Mouse (Mus musculus): ENCODE results near the gene Kdm7a.

The Kdm7a gene

DNA sequence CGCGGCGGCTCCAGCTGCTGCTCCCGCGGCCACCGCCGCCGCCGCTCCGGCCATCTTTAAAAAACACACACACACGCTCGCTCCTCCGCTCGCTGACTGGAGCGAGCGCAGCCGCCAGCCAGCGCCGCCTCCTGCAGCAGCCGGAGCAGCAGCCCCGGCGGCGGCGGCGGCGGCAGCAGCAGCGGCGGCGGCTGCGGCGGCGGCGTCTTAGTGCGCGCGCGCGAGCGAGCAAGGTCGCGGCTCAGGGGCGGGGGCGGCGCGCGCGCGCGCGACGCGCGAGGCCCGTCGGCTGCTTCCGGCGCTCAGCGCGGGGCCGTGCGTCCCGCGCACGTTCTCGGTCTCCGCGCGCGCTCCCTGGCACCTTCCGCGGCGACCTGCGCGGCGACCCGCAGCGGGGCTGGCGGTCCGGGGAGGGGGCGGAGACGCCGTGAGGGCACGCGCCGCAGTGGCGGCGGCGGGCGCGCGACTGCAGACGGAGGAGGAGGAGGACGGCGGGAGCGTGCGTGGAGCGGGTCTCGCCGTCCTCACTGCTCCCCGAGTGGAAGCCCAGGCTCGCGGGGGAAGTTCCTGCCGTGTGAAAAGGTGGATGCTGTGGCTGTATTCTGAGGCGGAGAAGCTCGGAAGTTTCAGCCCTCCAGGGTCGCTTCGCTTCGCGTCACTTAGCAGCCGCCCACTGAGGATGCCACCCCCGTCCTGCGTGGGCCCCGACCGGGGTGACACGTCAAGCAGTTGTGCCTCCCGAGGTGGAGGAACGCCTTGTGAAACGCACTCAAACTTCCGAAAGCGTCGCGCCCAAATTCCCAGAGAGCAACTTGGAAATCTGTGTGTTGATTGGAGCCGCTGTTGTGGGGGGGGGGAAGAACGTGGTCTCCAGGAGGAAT lies at the start of gene Kdm7a:
Gene Kdm7a (minus strand): TSS at position 209 of the 881 bp plus-strand sequence.
- DNase-seq (ENCODE audit: low spot score in 2 of 2), result peak; percentile 83 to 92

DNA sequence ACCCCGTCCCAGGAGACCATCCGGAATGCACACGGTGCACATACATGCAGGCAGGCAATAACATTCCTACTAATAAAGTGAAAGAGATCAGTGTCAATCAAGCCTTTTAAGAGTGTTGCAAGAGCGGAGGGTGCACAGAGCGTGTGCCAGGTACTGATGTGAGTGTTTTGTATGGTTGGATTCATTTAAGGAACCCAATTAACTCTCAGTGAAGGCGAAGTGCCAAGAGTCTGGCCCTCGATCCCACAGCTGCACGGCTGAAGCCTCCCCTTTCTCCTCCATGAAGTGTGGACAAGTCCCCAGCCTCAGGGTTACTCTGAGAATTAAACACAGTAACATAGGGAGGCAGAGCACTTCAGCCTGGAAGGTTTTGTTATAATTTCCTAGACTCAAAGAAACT lies 48.7 kb upstream of the Kdm7a start:
- DNase-seq (ENCODE audit: low spot score in 2 of 2), result no peak

DNA sequence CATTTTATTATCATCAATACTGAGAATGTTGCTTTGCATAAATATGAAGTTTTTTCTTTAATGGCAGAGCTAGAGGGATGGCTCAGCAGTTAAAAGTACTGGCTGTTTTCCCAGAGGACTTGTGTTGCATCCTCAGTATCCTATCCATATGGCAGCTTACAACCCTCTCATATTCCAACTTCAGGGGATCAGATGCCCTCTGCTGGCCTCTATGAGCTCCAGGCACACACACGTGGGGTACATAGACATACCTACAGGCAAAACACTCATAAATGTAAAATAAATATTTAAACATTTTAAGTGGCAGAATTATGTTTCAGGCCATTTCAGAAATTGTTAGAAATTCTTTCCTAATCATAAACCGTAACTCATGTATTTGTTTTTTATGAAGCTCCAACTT lies 43.5 kb upstream of the Kdm7a start:
- DNase-seq (ENCODE audit: low spot score in 2 of 2), result no peak

DNA sequence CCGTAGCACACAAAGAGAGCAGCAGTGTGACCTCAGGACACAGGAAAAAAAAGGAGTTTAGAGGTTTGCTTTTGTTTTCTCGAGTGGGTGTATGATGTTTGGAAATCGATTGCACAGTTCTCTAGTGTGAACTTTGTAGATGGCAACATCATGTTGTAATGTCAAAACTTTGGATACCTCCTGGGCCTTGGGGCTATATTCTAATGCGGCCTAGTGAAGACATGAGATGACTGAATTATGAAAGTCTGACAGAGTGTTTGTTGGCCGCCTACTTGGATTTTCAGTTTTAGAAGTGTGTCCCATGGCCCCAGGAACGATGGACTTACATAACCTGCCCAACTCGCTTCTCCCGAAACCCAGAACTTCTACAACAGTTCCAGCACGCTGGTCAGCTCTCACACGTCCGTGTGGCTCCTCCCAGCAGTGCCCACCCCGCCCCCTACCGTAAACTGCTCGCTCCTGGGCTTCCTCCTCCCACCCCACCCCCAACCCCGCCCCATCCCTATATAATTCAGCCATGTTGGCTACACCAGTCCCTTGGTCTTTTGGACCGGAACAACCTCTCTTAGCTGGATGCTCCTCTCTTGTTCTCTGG lies 42.7 kb upstream of the Kdm7a start:
- DNase-seq (ENCODE audit: low spot score in 2 of 2), result no peak

DNA sequence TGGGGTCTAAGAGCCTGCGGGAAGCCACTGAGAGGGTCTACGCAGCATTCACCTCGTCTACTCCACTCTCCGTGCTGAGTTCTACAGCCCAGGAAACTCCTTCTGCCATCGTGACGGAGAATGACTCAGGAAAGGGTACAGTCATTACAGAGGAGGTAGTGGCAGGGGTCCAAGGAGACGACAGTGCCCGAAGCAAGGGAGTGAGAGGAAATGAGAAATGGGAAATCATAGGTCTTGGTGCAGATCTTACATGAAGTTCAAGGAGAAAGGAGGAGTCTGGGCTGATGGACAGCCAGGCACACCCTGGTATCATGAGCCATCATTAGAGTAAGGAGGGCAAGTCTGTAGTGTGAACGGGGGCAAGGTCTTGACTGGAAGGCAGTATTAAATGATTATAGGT lies 37.5 kb upstream of the Kdm7a start:
- DNase-seq (ENCODE audit: low spot score in 2 of 2), result no peak

GRCm38 (mm10) chr6:39243511-39243961 lies 36.9 kb upstream of the Kdm7a start:
- no peak for DNase-seq (ENCODE audit: low spot score in 2 of 2)

DNA sequence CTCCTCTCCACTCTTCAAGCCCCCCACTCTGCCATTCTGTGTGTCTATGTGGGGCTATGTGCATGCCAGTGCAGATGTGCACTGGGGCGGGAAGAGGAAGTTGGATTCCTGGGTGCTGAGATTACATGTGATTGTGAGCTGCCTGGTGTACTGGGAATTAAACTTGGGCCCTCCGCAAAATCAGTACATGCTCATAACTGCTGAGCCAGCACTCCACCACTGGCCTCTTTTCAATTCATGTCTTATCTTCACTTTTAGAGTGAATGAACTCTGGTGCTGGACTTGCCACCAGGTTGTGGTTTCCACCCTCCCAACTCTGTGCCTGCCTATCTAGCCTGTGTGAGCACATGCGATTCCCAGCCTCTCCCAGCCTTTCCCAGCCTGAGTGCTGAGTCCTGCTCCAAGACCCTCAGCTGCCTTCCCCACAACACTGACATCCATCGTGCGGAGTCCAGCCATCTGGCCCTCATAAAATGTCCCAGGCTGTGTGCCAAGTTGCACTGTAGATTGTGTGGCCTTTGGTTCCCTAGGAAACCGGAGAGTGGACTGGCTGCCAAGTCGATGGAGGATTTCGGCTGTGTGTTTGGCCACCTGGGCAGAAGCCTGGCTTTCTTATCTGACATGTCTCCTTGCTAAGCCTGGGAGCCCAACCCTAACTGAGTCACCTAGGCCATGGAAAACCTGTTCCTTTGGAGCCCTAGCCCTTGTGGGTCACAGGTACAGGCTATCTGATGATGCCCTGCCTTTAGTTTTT lies 36.3 kb upstream of the Kdm7a start:
- DNase-seq (ENCODE audit: low spot score in 2 of 2), result no peak

- DNase-seq (ENCODE audit: low spot score in 2 of 2), result no peak
These were observed 34.9 kb upstream of the Kdm7a start for GRCm38 (mm10) chr6:39241421-39241891.

- no peak for DNase-seq (ENCODE audit: low spot score in 2 of 2)
These were observed 34.4 kb upstream of the Kdm7a start for GRCm38 (mm10) chr6:39240956-39241355.

- no peak for DNase-seq (ENCODE audit: low spot score in 2 of 2)
These were observed 31.3 kb upstream of the Kdm7a start for GRCm38 (mm10) chr6:39237887-39238286.

GRCm38 (mm10) chr6:39232617-39233016 lies 26.0 kb upstream of the Kdm7a start:
- no peak for DNase-seq (ENCODE audit: low spot score in 2 of 2)

- DNase-seq (ENCODE audit: low spot score in 2 of 2), result peak in 1 of 2 experiments; percentile 51
These were observed 24.1 kb upstream of the Kdm7a start for GRCm38 (mm10) chr6:39230664-39231063.

- DNase-seq (ENCODE audit: low spot score in 2 of 2), result no peak
These were observed 20.0 kb upstream of the Kdm7a start for GRCm38 (mm10) chr6:39226610-39226955.

DNA sequence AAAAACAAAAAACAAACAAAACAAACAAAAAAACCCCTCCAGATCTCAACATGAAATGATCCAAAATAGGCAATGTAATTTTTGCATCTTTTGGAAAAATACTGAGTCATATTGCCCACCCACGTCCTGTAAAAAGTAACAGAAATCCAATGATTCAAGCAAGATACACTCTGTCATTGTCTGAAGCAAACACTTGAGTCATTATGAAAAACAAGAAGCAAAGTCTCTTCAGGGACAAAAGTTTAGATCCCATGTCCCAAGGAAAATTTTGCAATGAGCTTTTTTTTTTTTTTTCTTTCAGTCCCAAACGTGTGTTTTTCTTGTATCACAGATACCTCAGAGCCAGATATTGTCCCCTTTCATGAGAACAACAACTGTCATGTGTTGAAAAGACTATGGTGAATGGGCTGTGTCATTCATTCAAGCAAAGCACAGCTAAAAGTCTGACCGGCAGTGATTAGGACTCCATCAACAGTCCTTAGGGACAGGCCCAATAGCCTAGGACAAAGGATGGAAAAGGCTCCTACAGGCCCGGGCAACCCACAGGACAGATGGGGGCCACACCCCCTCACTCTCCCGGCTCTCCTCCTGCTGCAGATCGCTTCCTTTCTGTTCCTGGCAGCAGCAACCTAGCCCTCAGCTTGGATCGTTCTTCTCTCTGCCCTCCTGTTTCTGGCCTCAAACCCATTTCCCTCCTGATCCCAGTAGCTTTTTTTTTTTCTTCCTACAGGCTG lies 19.5 kb upstream of the Kdm7a start:
- DNase-seq (ENCODE audit: low spot score in 2 of 2), result no peak

GRCm38 (mm10) chr6:39223328-39223885 lies 16.8 kb upstream of the Kdm7a start:
- no peak for DNase-seq (ENCODE audit: low spot score in 2 of 2)

- DNase-seq (ENCODE audit: low spot score in 2 of 2), result no peak
These were observed 15.9 kb upstream of the Kdm7a start for GRCm38 (mm10) chr6:39222487-39222886.

GRCm38 (mm10) chr6:39217961-39218360 lies 11.4 kb upstream of the Kdm7a start:
- no peak for DNase-seq (ENCODE audit: low spot score in 2 of 2)

- DNase-seq (ENCODE audit: low spot score in 2 of 2), result no peak
These were observed 10.5 kb upstream of the Kdm7a start for GRCm38 (mm10) chr6:39217138-39217537.

- DNase-seq (ENCODE audit: low spot score in 2 of 2), result no peak
These were observed 8.5 kb upstream of the Kdm7a start for GRCm38 (mm10) chr6:39214949-39215606.

DNA sequence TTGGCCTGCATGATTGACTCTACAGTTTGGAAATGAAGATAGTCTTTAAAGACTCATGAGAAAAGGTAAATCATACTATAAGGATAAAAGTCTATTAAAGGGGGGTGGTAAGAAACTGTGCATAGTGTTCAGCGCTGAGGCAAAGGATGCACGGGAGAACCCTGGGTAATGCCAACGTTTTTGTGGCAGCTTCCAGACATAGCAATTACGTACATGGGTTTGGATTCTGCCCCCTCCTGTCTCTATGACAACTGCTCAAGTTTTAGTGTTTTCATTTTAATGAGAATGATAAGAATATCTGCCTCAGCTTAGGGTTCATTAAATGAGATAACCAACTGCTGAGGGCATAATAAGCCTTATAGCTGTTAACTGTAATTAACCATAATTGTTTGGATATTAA lies 3.1 kb upstream of the Kdm7a start:
- no peak for DNase-seq (ENCODE audit: low spot score in 2 of 2)

- no peak for DNase-seq (ENCODE audit: low spot score in 2 of 2)
These were observed 1.6 kb upstream of the Kdm7a start for GRCm38 (mm10) chr6:39208181-39208580.

Data from spleen, postnatal 4 days (tissue).